Mouse (Mus musculus) limb, embryonic 10.5 days (tissue): ENCODE measurements around the gene Col16a1. TPM values are rescaled to one million over a fixed set of nuclear protein-coding genes. Genes with fewer than 3 reads are reported as not detected.

Experiments used
- polyA plus RNA-seq: library from polyadenylated mRNA; unstranded; fragments of >200 nt; fragmentation: Nextera tagmentation; extraction: Ambion mirVana; gene quantifications from 2 replicates; pipeline ENCODE4 v1.2.1, GENCODE M21; 2016

Col16a1 gene
- polyA plus RNA-seq, 1 experiment from 2014 or later: 10.2 TPM

Other genes with a start within 250 kb of the Col16a1 start
- gene Ptp4a2, start 236.6 kb upstream of the Col16a1 start, polyA plus RNA-seq: 298 and 321 TPM in 2 replicates
- gene Spocd1, start 118.6 kb upstream of the Col16a1 start, polyA plus RNA-seq: 0.06 TPM in 1 of 2 replicates, not detected in the other
- gene Adgrb2, start 63.0 kb upstream of the Col16a1 start, polyA plus RNA-seq: 0.45 and 0.84 TPM in 2 replicates
- gene Pef1, start 54.7 kb downstream of the Col16a1 start, polyA plus RNA-seq: 71.4 and 73.4 TPM in 2 replicates
- gene Hcrtr1, start 91.5 kb downstream of the Col16a1 start, polyA plus RNA-seq: 0.18 TPM in 1 of 2 replicates, not detected in the other
- gene Tinagl1, start 127.3 kb downstream of the Col16a1 start, polyA plus RNA-seq: 8.0 and 8.1 TPM in 2 replicates
- not detected in 2 replicates for gene Gm853, start 174.6 kb downstream of the Col16a1 start, polyA plus RNA-seq
- 15.2 and 71.5 TPM in 2 replicates for gene Serinc2, start 231.4 kb downstream of the Col16a1 start, polyA plus RNA-seq